Mouse (Mus musculus) neural tube, embryonic 13.5 days (tissue): ENCODE data around the gene Zbtb39. TPM values are rescaled to one million over a fixed set of nuclear protein-coding genes. Genes with fewer than 3 reads are reported as not detected.

ENCODE experiments used
- ATAC-seq: fragments of 200-750 bp; cut with Nextera tagmentation; 2 replicates; pipeline ENCODE4 v1.8.0; 2017; ENCODE audit warnings: low read depth, mild to moderate bottlenecking, moderate TSS enrichment, moderate library complexity
- H3K27ac ChIP-seq: fragments of 300-500 bp; sonication (generic); replicated peaks from 2 replicates; pipeline ENCODE4 v1.5.1; 2015; ENCODE audit warnings: moderate library complexity, mild to moderate bottlenecking, inconsistent platforms
- H3K27me3 ChIP-seq: fragments of 300-500 bp; sonication (generic); 2 replicates; pipeline ENCODE4 v1.6.1; 2015; ENCODE audit warnings: mild to moderate bottlenecking, inconsistent platforms
- H3K36me3 ChIP-seq: fragments of 300-500 bp; sonication (generic); 2 replicates; pipeline ENCODE4 v1.6.1; 2015; ENCODE audit warnings: mild to moderate bottlenecking, inconsistent platforms
- H3K4me1 ChIP-seq: fragments of 300-500 bp; sonication (generic); replicated peaks from 2 replicates; pipeline ENCODE4 v1.6.1; 2015; ENCODE audit warnings: inconsistent platforms
- H3K4me2 ChIP-seq: fragments of 300-500 bp; sonication (generic); 2 replicates; pipeline ENCODE4 v1.6.1; 2015; ENCODE audit warnings: inconsistent platforms, mild to moderate bottlenecking, moderate library complexity
- H3K4me3 ChIP-seq: fragments of 300-500 bp; sonication (generic); 2 replicates; pipeline ENCODE4 v1.5.1; 2015; ENCODE audit warnings: mild to moderate bottlenecking, inconsistent platforms
- H3K9ac ChIP-seq: fragments of 300-500 bp; sonication (generic); 2 replicates; pipeline ENCODE4 v1.6.1; 2015; ENCODE audit warnings: moderate library complexity, mild to moderate bottlenecking, inconsistent platforms
- H3K9me3 ChIP-seq: fragments of 300-500 bp; sonication (generic); 2 replicates; pipeline ENCODE4 v1.6.1; 2016; ENCODE audit warnings: inconsistent platforms
- WGBS: fragments of 180-500 bp; shearing (Covaris S2); methylation state at CpG from one replicate; pipeline ENCODE4 v1.1.7; 2015; 5-methylcytosine and 5-hydroxymethylcytosine counted together
- polyA plus RNA-seq: library from polyadenylated mRNA; unstranded; fragments of >200 nt; fragmentation: Nextera tagmentation; extraction: Ambion mirVana; gene quantifications from 2 replicates; pipeline ENCODE4 v1.2.1, GENCODE M21; 2015

The Zbtb39 gene
- polyA plus RNA-seq, 1 experiment from 2014 or later: 3.3 TPM

DNA sequence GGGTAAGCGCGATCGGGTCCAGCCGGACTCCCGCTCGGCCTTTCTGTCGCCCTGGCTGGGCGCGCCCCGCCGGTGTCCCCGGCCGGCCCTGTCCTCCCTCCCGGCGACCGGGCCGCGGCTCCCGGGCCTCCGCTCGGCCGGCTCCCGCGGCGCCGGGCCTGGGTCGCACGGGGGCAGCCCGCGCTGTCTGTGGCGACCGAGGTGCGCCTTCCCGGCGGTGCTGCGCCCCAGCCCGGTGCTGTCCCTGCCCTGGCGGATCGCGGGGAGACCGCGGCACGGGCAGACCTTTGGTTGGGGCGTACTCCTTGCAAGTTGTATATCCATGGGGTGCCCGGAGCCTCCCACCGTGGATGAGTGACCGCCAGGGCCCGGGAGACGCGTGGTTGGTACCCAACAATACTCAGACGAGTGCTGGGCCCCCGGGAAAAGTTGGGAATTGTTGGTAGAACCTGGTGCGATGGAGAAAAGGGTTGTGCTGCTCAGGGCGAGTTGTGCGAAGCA, 373 bp downstream of the Zbtb39 start:
- under 1% methylated on average over 43 of the region's 55 CpGs for WGBS

DNA sequence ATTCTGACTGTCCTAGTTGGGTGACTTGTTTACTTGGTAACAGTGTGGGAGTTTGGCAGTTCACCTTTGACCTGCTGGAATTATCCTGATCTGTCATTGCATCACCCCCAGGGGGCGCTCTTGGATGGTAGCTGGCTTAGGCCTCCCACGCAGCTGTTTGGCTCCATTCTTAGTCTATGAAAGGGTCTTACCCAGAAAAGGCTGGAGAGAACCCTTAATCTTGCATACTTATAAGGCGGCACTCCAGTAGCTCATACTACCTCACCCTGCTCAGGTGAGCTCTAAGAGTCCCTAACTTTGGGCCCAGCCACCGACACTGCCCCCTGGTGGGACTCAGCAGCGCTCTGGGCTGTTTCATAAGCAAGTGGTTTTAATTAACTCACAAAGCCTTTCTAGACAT, 5.3 kb downstream of the Zbtb39 start:
- H3K4me1 ChIP-seq: peaks cover 32% of the 10 kb centered on the region
- no peak overlapping the region for H3K9ac ChIP-seq
- no peak overlapping the region for H3K4me3 ChIP-seq
- 66% methylated on average over 5 of the region's 5 CpGs for WGBS
- H3K36me3 ChIP-seq: peaks cover 72% of the 10 kb centered on the region
- ATAC-seq: no peak
- no peak overlapping the region for H3K4me2 ChIP-seq
- no peaks in the 10 kb centered on the region for H3K9me3 ChIP-seq
- no peak overlapping the region for H3K27ac ChIP-seq
- no peaks in the 10 kb centered on the region for H3K27me3 ChIP-seq

More for the DNA sequence above, 373 bp downstream of the Zbtb39 start:
- peak overlapping the region; percentile 83 for H3K27ac ChIP-seq
- peaks cover 36% of the 10 kb centered on the region for H3K36me3 ChIP-seq
- H3K4me2 ChIP-seq: peak overlapping the region; percentile 78
- H3K9me3 ChIP-seq: no peaks in the 10 kb centered on the region
- peaks cover 21% of the 10 kb centered on the region for H3K4me1 ChIP-seq
- ATAC-seq: peak; percentile 74
- no peaks in the 10 kb centered on the region; the same call in 1 of the 2 replicates for H3K27me3 ChIP-seq
- H3K4me3 ChIP-seq: peak overlapping the region; percentile 95
- peak overlapping the region; percentile 98 for H3K9ac ChIP-seq

DNA sequence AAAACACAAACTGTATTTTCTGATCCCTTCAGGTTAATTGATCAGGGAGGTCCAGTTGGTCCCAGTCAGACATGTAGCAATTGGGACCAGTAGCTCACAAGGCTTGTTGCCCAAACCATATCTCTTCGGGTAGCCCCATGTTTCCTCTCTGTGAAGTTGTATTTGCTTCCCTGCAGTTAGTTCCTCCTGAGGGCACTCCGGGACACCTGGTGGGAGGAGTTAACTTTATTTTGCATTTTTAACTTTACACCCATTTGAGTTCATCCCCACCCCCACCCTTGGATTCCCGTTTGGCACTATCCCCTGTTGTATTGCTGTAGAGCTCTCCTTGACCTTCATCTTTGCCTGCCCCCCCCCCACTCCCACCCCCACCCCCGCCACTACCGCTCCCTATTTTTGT, 6.5 kb downstream of the Zbtb39 start:
- peaks cover 72% of the 10 kb centered on the region for H3K36me3 ChIP-seq

DNA sequence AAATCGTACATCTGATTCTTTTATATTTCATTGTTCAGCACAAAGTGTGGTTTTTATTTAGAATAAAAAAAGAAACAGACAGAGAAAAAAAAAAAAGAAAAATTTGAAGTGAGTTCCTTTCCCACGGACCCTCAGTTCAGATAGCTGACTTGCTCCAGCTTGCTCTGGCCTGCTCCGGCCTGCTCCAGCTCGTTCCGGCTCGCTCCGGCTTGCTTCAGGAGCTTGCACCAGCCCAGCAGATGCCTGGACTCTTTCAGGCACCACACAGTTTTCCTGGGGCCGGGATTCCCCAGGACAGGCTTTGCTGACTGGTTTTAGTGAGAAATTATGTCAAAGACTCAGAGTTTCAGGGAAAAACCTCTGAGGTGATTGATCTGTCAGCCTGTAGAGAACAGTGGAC, 7.9 kb downstream of the Zbtb39 start:
- no peak overlapping the region for H3K4me3 ChIP-seq
- no peak for ATAC-seq
- 92% methylated on average over 8 of the region's 8 CpGs for WGBS
- peaks cover 61% of the 10 kb centered on the region for H3K36me3 ChIP-seq
- no peak overlapping the region for H3K4me2 ChIP-seq
- no peaks in the 10 kb centered on the region for H3K9me3 ChIP-seq
- H3K27me3 ChIP-seq: no peaks in the 10 kb centered on the region
- H3K27ac ChIP-seq: no peak overlapping the region
- H3K4me1 ChIP-seq: peaks cover 26% of the 10 kb centered on the region
- no peak overlapping the region for H3K9ac ChIP-seq

More for the DNA sequence above, 6.5 kb downstream of the Zbtb39 start:
- H3K4me3 ChIP-seq: no peak overlapping the region
- H3K4me2 ChIP-seq: no peak overlapping the region
- ATAC-seq: no peak
- no peak overlapping the region for H3K27ac ChIP-seq
- no peak overlapping the region for H3K9ac ChIP-seq
- H3K4me1 ChIP-seq: peaks cover 31% of the 10 kb centered on the region
- no peaks in the 10 kb centered on the region for H3K9me3 ChIP-seq
- H3K27me3 ChIP-seq: no peaks in the 10 kb centered on the region
- WGBS: 78% methylated on average over 5 of the region's 5 CpGs

DNA sequence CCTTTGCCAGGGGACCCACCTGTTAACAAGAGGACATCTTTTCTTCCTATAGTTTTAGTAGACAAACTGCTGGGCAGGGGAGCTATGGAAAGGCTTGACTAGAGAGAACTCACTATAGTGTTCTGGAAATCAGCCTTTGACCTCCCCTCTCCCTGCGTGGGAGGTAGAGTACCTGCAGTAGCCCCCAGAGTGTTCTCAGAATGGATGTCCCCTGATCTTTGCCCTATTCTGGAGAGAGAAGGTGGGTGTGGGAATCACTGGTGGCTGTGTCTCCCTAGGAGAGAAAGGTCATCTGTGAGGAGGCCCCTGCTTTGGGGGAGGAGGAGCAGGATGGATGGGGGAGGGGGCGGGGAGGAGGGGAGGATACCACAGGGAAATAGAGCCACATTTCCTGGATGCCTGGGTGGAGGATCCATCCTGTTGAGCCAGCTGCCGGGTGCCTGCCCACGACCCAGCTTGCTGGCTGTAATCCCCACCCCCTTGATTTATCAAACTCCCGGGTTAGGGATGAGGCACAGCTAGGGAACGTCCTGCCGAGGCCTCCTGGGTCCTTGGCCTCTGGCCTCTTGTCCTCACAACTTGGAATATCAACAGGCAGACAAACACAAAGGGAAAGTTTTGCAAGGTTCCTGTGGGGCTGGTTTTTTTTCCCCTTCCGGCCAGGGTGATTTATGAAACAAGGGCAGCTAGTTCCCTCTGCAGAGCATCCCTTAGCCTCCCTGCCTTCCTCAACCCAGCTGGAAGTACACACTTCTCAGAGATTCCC, 9.7 kb downstream of the Zbtb39 start:
- Histone ChIP-seq H3K4me2 (peak overlapping the region; percentile 42), H3K36me3 (peaks cover 43% of the 10 kb centered on the region), H3K27me3 (no peaks in the 10 kb centered on the region), H3K4me1 (peaks cover 26% of the 10 kb centered on the region), H3K27ac (no peak overlapping the region), H3K9me3 (no peaks in the 10 kb centered on the region), H3K9ac (no peak overlapping the region), H3K4me3 (no peak overlapping the region)
- 2% methylated on average over 8 of the region's 8 CpGs for WGBS
- ATAC-seq: no peak

DNA sequence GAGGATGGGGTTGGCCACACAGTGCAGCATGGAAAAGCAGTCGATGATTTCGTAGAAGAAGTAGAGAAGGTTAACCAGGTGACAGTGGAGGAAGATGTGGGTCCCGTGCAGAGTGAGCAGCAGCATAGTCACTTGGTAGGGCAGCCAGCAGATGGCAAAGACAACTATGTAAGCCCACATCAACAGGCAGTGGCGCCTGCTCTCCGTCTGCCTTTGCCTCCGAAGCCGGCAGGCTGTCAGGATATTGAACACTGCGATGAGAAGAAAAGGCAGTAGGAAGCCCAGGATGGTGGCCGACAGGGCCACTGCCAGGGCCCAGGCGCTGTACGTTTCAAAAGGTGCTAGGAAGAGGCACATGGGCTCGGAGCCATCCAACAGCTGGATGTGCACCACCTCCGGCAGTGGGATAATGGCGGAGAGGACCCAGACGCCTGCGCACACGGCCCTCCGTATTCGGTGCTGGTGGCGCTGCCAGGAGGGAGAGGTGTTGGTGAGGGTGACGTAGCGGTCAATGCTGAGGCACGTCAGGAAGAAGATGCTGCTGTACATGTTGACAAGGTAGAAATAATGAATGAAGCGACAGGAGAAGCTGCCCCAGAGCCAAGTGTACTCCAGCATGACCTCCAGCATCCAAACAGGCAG, 10.9 kb downstream of the Zbtb39 start:
- no peaks in the 10 kb centered on the region for H3K9me3 ChIP-seq
- peaks cover 26% of the 10 kb centered on the region for H3K4me1 ChIP-seq
- peaks cover 31% of the 10 kb centered on the region for H3K36me3 ChIP-seq
- peak overlapping the region; percentile 15 for H3K4me3 ChIP-seq
- no peaks in the 10 kb centered on the region for H3K27me3 ChIP-seq
- no peak for ATAC-seq
- 57% methylated on average over 24 of the region's 24 CpGs for WGBS
- H3K27ac ChIP-seq: no peak overlapping the region
- H3K4me2 ChIP-seq: peak overlapping the region; percentile 42
- no peak overlapping the region for H3K9ac ChIP-seq

DNA sequence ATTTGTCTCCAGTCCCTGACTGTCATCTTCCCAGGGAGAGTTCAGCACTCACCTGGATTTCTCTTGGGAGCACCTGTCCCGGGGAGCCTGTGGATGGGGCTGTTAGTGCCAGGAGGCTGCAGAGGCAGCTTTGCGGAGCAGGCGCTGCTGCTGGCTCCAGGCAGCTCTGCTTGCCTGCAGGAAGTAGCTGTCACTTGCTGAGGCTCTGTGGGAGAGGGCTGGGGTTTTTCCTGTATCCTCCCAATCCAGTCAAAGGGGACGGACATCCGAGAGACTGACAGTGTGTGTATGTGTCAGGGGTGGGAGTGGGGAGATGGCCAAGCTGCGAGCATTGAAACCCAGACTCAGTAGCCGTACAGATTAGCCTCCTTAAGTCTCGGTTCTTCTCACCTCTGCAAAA, 12.2 kb downstream of the Zbtb39 start, which contains the start of gene Gpr182:
TSS of gene Gpr182 (minus strand) at position 185 of the 400 bp plus-strand sequence.
- 74% methylated on average over 8 of the region's 8 CpGs for WGBS
- H3K9ac ChIP-seq: no peak within 1 kb of the TSS
- ATAC-seq: no peak
- no peaks in the 10 kb centered on the region for H3K9me3 ChIP-seq
- peaks cover 26% of the 10 kb centered on the region for H3K4me1 ChIP-seq
- H3K4me2 ChIP-seq: peak within 1 kb of the TSS; percentile 42
- peaks cover 19% of the 10 kb centered on the region for H3K36me3 ChIP-seq
- no peak within 1 kb of the TSS for H3K27ac ChIP-seq
- no peaks in the 10 kb centered on the region for H3K27me3 ChIP-seq
- no peak within 1 kb of the TSS for H3K4me3 ChIP-seq

DNA sequence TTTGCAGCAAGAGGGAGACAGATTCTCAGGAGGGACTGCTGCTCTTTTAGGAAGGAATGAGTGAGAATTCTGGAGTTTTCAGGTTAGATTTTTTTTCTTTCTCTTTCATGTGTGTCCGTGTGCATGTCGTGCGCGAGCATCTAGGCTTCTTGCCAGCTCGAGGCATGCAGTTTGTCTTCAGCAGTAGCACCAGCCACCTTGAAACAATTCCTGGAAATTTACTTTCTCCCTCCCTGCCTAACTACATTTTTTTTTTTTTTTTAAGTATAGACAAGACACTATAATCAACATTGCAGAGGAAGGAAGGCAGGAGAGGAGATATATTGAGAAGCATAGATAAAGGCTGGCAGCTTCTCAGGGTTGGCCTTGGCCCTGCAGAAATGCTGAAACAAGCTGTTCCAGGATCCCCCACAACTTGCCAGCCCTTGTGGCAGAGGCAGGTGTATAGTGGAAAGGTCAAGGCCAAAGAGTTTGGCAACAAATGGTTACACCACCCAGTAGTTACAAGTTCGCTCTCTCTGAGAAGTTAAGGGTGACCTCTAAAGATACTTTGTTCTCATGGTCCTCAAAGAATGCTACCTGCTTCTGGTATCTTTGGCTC, 15.3 kb downstream of the Zbtb39 start:
- ATAC-seq: no peak
- H3K4me2 ChIP-seq: no peak overlapping the region
- H3K4me1 ChIP-seq: peaks cover 8% of the 10 kb centered on the region; the same call in 1 of the 2 replicates
- 80% methylated on average over 6 of the region's 6 CpGs for WGBS
- no peaks in the 10 kb centered on the region for H3K27me3 ChIP-seq
- H3K9me3 ChIP-seq: no peaks in the 10 kb centered on the region
- H3K27ac ChIP-seq: no peak overlapping the region
- H3K4me3 ChIP-seq: no peak overlapping the region
- no peak overlapping the region for H3K9ac ChIP-seq
- no peaks in the 10 kb centered on the region for H3K36me3 ChIP-seq

DNA sequence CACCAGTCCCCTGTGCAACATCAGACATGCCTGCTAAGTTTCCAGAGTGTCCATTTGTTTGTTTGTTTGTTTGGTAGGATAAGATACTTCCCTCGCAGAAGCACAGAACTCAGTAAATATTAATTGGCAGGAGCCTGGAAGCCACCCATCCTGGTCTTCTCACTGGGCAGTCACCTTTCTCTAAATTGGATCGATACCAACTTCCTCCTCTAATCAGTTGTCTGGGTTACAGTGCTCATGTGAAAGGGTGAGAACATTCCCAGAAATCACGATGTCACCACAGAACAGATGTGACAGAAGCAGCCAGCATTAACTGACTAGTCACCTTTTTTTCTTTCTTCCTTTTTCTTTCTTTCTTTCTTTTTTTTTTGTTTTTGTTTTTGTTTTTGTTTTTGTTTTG, 15.9 kb downstream of the Zbtb39 start:
- no peak for ATAC-seq
- Histone ChIP-seq H3K27me3 (no peaks in the 10 kb centered on the region), H3K4me1 (peaks cover 2% of the 10 kb centered on the region; the same call in 1 of the 2 replicates), H3K27ac (no peak overlapping the region), H3K9ac (no peak overlapping the region), H3K4me3 (no peak overlapping the region), H3K4me2 (no peak overlapping the region), H3K9me3 (no peaks in the 10 kb centered on the region), H3K36me3 (no peaks in the 10 kb centered on the region)
- WGBS: 82% methylated on average over 3 of the region's 3 CpGs

DNA sequence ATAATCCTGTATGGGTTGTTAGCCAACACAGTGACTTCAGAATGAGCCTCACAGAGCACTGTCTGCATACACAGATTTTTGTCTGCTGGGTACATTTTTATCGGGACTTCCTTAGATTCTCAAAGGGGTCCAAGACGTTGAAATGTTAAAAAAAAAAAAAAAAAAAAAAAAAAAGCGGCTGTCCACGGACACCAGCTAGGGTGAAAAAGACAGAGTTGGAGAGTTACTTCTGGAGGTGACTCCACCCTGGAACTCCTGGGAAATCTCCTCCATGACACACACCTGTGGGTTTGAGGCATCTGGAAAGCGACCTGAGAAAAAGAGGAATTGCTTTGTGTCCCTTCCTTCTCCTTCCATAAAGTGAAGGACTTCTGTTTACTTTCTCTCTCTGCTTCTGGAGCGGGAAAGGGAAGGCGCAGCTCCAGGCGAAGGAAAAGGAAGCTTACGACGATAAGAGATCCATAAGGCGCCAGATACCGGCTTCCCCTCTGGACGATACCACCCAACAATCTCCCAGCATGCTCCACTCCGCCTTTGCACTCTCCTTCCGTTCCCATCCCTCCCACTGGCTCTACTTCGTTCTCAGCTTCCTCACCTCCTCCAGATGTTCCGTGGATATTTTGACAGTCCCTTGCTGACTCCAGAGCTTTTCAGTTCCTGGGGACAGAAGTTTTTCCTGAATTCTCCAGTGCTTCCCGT, 16.6 kb downstream of the Zbtb39 start:
- ATAC-seq: no peak
- H3K27ac ChIP-seq: no peak overlapping the region
- H3K4me2 ChIP-seq: peak overlapping the region; percentile 35
- no peaks in the 10 kb centered on the region for H3K4me1 ChIP-seq
- H3K9me3 ChIP-seq: no peaks in the 10 kb centered on the region
- H3K4me3 ChIP-seq: no peak overlapping the region
- H3K36me3 ChIP-seq: no peaks in the 10 kb centered on the region
- H3K27me3 ChIP-seq: no peaks in the 10 kb centered on the region
- H3K9ac ChIP-seq: no peak overlapping the region
- WGBS: 46% methylated on average over 18 of the region's 18 CpGs

DNA sequence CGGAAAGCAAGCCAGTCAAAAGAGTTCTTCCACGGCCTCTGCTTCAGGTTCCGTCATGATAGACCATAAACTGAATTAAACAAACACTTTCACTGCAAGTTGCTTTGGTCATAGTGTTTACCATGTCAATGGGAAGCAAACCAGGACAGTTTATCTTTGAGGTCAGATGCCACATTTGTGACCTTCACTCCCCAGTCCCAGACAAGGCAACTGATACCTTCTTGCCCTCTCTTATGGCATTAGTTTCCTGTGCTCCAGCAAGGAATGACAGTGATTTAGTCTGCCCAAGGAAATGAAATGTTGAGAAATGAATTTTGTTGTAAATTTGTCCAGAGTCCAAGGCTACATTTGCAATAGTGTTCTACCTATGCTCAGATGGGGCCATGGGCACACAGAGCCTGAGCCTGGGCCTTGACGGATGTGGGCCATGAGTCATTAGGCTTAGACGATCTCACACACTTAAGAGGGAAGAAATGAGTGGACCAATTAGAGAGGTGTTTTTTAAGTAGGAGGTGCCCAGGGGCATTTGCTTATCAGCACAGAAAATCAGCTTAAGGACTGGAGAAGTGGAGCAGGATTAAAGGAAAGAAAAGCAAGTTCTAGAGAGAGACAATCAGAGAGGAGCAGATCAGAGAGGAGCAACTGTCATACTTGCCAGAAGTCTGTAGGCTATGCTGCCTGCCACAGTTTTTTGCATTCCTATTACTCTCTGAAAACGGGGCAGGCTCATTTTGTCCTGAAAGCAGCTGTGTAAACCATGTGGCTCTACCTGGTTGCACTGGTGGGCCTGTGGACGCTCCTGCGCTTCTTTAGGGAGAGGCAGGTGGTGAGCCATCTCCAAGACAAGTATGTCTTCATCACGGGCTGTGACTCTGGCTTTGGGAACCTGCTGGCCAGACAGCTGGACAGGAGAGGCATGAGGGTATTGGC, 20.1 kb downstream of the Zbtb39 start, which contains the start of the genes Rdh1 and Rdh16f1:
TSS of gene Rdh1 (plus strand) at position 541 of the 930 bp plus-strand sequence.
TSS of gene Rdh16f1 (plus strand) at position 607 of the 930 bp plus-strand sequence.
- Histone ChIP-seq H3K4me2 (no peak within 1 kb of the TSS), H3K36me3 (no peaks in the 10 kb centered on the region), H3K4me3 (no peak within 1 kb of the TSS), H3K9ac (no peak within 1 kb of the TSS), H3K4me1 (no peaks in the 10 kb centered on the region), H3K27ac (no peak within 1 kb of the TSS), H3K27me3 (no peaks in the 10 kb centered on the region), H3K9me3 (no peaks in the 10 kb centered on the region)
- 83% methylated on average over 9 of the region's 9 CpGs for WGBS
- ATAC-seq: no peak
